Mouse (Mus musculus) ES-Bruce4 (cell line): ENCODE results near the gene Uba5. TPM values are rescaled to one million over a fixed set of nuclear protein-coding genes. Genes with fewer than 3 reads are reported as not detected.

Experiments used
- H3K27ac ChIP-seq: 2 replicates; pipeline ENCODE4 v1.5.1; 2012; ENCODE audit warnings: low read length, inconsistent platforms; ENCODE audit not compliant: insufficient read depth
- H3K27me3 ChIP-seq: 2 replicates; pipeline ENCODE4 v1.6.1; 2012; ENCODE audit warnings: mild to moderate bottlenecking, low read length, inconsistent platforms; ENCODE audit not compliant: control insufficient read depth, poor library complexity, insufficient read depth, severe bottlenecking
- H3K36me3 ChIP-seq: 2 replicates; pipeline ENCODE4 v1.6.1; 2012; ENCODE audit warnings: inconsistent platforms, mild to moderate bottlenecking, low read length, moderate library complexity; ENCODE audit not compliant: control insufficient read depth, poor library complexity, insufficient read depth, severe bottlenecking
- H3K4me1 ChIP-seq: one replicate; pipeline ENCODE4 v1.8.1; 2011; ENCODE audit warnings: low read length; ENCODE audit not compliant: control insufficient read depth, insufficient read depth
- H3K4me3 ChIP-seq: 2 replicates; pipeline ENCODE4 v1.5.1; 2011; ENCODE audit warnings: low read depth, mild to moderate bottlenecking, low read length
- H3K9ac ChIP-seq: 2 replicates; pipeline ENCODE4 v1.6.1; 2012; ENCODE audit warnings: low read depth, mild to moderate bottlenecking, inconsistent platforms; ENCODE audit not compliant: poor library complexity, severe bottlenecking
- H3K9me3 ChIP-seq: replicated peaks from 2 replicates; pipeline ENCODE4 v1.6.1; 2012; ENCODE audit warnings: mild to moderate bottlenecking, low read length, inconsistent platforms; ENCODE audit not compliant: control insufficient read depth, poor library complexity, insufficient read depth, severe bottlenecking
- CTCF ChIP-seq: IDR thresholded peaks from one replicate; pipeline ENCODE4 v1.8.1; 2011; ENCODE audit warnings: low read depth, low read length
- EP300 ChIP-seq: IDR thresholded peaks from 2 replicates; pipeline ENCODE4 v1.6.1; 2011; ENCODE audit warnings: low read depth, low read length; ENCODE audit not compliant: insufficient read depth
- POLR2A ChIP-seq: IDR thresholded peaks from one replicate; pipeline ENCODE4 v1.8.1; 2011; ENCODE audit warnings: low read length; ENCODE audit not compliant: insufficient read depth
- polyA plus RNA-seq: library from polyadenylated mRNA; stranded (reverse); fragments of >200 nt; gene quantifications from 2 replicates; pipeline ENCODE4 v1.2.4, GENCODE M21; 2011; ENCODE audit warnings: low read depth; ENCODE audit not compliant: missing spikeins, insufficient read depth, insufficient read length

The Uba5 gene
- polyA plus RNA-seq, 1 experiment: 29.0 TPM

- TF ChIP-seq EP300 (no peak), POLR2A (no peak), CTCF (no peak)
- Histone ChIP-seq H3K4me1 (no peaks in the 10 kb centered on the region), H3K27me3 (no peaks in the 10 kb centered on the region), H3K36me3 (no peaks in the 10 kb centered on the region), H3K27ac (no peak overlapping the region), H3K4me3 (no peak overlapping the region), H3K9ac (no peak overlapping the region), H3K9me3 (no peaks in the 10 kb centered on the region)
These were observed 12.9 kb upstream of the Uba5 start for GRCm38 (mm10) chr9:104075808-104076207.

DNA sequence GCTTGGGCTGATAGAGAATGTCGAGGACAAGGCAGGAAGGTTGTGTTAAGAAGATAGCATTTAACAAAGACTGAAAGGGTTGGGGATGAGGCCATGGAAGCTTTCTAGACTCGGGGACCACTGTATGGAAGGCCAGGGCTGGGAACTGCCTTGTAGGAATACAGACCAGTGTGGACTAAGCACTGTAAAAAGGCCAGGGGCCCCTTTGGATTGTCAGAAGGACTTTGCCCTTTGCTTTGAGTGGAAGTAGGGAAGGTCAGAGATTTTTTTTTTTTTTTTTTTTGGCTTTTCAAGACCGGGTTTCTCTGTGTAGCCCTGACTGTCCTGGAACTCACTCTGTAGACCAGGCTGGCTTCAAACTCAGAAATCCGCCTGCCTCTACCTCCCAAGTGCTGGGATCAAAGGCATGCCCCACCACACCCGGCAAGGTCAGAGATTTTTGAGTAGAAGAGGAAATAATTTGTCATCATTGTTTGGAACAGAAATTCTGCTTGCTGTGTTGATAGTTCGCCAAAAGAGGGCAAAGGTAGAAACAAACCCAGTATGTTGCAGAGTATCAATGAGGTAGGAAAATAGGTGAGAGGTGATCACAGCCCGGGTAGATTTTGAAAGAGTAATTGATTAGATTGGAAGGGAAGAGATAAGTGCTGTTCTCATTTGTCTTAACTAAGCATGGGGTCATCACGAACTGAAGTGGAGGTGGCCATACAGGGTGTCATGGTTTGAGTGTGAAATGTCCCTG is 8.1 kb upstream of the Uba5 start:
- no peaks in the 10 kb centered on the region for H3K9me3 ChIP-seq
- no peaks in the 10 kb centered on the region for H3K27me3 ChIP-seq
- H3K27ac ChIP-seq: no peak overlapping the region
- no peak overlapping the region for H3K4me3 ChIP-seq
- H3K36me3 ChIP-seq: no peaks in the 10 kb centered on the region
- H3K9ac ChIP-seq: no peak overlapping the region
- no peaks in the 10 kb centered on the region for H3K4me1 ChIP-seq
- TF ChIP-seq CTCF (no peak), EP300 (no peak), POLR2A (no peak)

DNA sequence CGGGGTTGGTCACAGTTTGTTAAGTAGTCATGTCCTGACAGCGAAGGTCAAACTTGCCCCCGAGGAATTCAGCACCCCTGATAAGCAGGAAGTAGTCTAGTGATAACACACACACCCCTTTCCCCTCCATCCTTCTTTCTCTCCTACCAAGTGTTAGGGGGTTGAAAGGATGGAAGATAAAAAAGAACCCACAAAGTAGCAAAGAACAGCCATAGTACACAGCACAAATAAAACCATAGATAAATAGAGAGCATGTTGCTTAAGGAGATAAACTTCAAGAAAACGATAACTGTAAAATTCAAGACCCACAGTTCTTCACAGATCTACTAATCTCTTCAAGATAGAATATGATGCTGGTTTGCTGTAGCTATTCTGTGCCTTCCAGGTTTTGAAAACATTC is 7.3 kb upstream of the Uba5 start:
- Histone ChIP-seq H3K36me3 (no peaks in the 10 kb centered on the region), H3K27ac (no peak overlapping the region), H3K4me3 (no peak overlapping the region), H3K9me3 (no peaks in the 10 kb centered on the region), H3K4me1 (no peaks in the 10 kb centered on the region), H3K9ac (no peak overlapping the region), H3K27me3 (no peaks in the 10 kb centered on the region)
- TF ChIP-seq EP300 (no peak), POLR2A (no peak), CTCF (no peak)

- H3K9me3 ChIP-seq: no peaks in the 10 kb centered on the region
- H3K4me1 ChIP-seq: no peaks in the 10 kb centered on the region
- no peak overlapping the region for H3K9ac ChIP-seq
- no peak overlapping the region for H3K27ac ChIP-seq
- H3K27me3 ChIP-seq: no peaks in the 10 kb centered on the region
- TF ChIP-seq POLR2A: no peak
- TF ChIP-seq EP300: no peak
- TF ChIP-seq CTCF: no peak
- H3K4me3 ChIP-seq: no peak overlapping the region
- peaks cover 2% of the 10 kb centered on the region for H3K36me3 ChIP-seq
These were observed 1.6 kb upstream of the Uba5 start for GRCm38 (mm10) chr9:104064571-104064970.

DNA sequence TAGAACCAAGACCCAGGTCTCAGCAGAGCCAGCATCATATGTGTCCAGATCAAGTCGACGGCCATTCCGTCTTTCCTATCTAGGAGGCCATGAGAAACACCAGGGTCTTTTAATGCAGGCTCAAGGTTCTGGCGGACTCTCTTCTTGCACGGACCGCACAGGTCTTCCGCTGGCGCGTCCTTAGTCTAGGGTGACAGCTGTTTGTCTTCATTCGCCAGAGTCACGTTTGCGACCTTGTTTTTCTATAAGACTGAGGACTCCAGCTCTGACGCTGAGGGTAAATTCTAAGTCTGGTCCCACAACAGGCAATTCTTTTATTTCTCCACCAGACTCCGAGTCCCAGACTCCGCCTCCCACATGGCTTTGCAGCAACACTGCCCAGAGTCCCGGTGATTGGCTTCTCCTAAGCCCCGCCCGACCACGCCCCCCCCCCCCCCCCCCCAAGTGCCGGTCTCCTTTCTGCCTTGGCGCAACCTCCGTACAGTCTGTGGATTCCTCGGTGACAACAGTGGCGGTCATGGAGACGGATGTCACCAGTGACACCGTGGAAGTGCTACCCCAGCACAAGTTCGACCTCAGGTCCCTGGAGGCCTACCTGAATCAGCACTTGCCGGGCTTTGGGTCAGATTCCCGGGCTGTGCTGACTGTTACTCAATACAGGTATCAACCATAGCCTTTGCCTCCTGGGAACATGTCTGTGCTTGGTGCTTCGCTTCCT is 469 bp upstream of the Uba5 start, which contains the start of gene Acad11:
Acad11 (plus strand) TSS at position 134 of the 718 bp plus-strand sequence.
- no peaks in the 10 kb centered on the region for H3K9me3 ChIP-seq
- peak within 1 kb of the TSS; percentile 85 for H3K9ac ChIP-seq
- TF ChIP-seq EP300: no peak
- peak; percentile 9 for TF ChIP-seq POLR2A
- TF ChIP-seq CTCF: no peak
- no peaks in the 10 kb centered on the region for H3K27me3 ChIP-seq
- H3K4me1 ChIP-seq: no peaks in the 10 kb centered on the region
- H3K36me3 ChIP-seq: peaks cover 4% of the 10 kb centered on the region
- peak within 1 kb of the TSS; percentile 100 for H3K4me3 ChIP-seq
- H3K27ac ChIP-seq: peak within 1 kb of the TSS; percentile 24; the same call in 1 of the 2 replicates

GRCm38 (mm10) chr9:104051028-104051427 is 11.9 kb downstream of the Uba5 start:
- Histone ChIP-seq H3K27me3 (no peaks in the 10 kb centered on the region), H3K4me3 (no peak overlapping the region), H3K9ac (no peak overlapping the region), H3K9me3 (peaks cover 6% of the 10 kb centered on the region; the same call in 1 of the 2 replicates), H3K36me3 (peaks cover 28% of the 10 kb centered on the region), H3K27ac (no peak overlapping the region), H3K4me1 (no peaks in the 10 kb centered on the region)
- TF ChIP-seq EP300 (no peak), POLR2A (no peak), CTCF (no peak)
